Mouse (Mus musculus) small intestine, adult 2 months (tissue): ENCODE data around the gene Dcx. TPM values are rescaled to one million over a fixed set of nuclear protein-coding genes. Genes with fewer than 3 reads are reported as not detected.

Experiments used
- H3K27ac ChIP-seq: fragments of 200-500 bp; 2 replicates; pipeline ENCODE4 v1.5.1; 2012; ENCODE audit warnings: low read depth, low read length, control low read depth, inconsistent platforms; ENCODE audit not compliant: insufficient read depth
- H3K27me3 ChIP-seq: fragments of 200-500 bp; 2 replicates; pipeline ENCODE4 v1.6.1; 2012; ENCODE audit warnings: mild to moderate bottlenecking, moderate library complexity, low read length, inconsistent platforms; ENCODE audit not compliant: control insufficient read depth, insufficient read depth
- H3K36me3 ChIP-seq: fragments of 200-500 bp; 2 replicates; pipeline ENCODE4 v1.6.1; 2012; ENCODE audit warnings: mild to moderate bottlenecking, low read length, control low read depth, inconsistent platforms; ENCODE audit not compliant: control insufficient read depth, insufficient read depth
- H3K4me1 ChIP-seq: fragments of 200-500 bp; 2 replicates; pipeline ENCODE4 v1.6.1; 2012; ENCODE audit warnings: low read length, inconsistent platforms, mixed read lengths; ENCODE audit not compliant: control insufficient read depth, insufficient read depth, insufficient read length
- H3K4me3 ChIP-seq: fragments of 200-500 bp; 2 replicates; pipeline ENCODE4 v1.5.1; 2012; ENCODE audit warnings: low read depth, mild to moderate bottlenecking, control low read depth, inconsistent platforms, low read length, moderate library complexity
- CTCF ChIP-seq: fragments of 200-500 bp; IDR thresholded peaks from 2 replicates; pipeline ENCODE4 v1.5.1; 2012; ENCODE audit warnings: low read depth, mild to moderate bottlenecking, control low read depth, inconsistent platforms, low read length, moderate library complexity, mixed read lengths; ENCODE audit not compliant: insufficient replicate concordance, insufficient read length; ENCODE audit errors: extremely low read depth
- POLR2A ChIP-seq: fragments of 200-500 bp; IDR thresholded peaks from 2 replicates; pipeline ENCODE4 v1.6.1; 2012; ENCODE audit warnings: low read depth, mild to moderate bottlenecking, control low read depth, inconsistent platforms, low read length, moderate library complexity
- WGBS: fragments of 180-500 bp; shearing (Covaris S2); methylation state at CpG from one replicate; pipeline ENCODE4 v1.1.7; 2018; 5-methylcytosine and 5-hydroxymethylcytosine counted together
- polyA plus RNA-seq: library from polyadenylated mRNA; depleted of rRNA; stranded (reverse); fragments of >200 nt; gene quantifications from 2 replicates; pipeline ENCODE4 v1.2.3, GENCODE M21; 2012; rRNA removed

Dcx gene
- polyA plus RNA-seq, 1 experiment, result not detected

GRCm38 (mm10) chrX:143826521-143826920, 106.6 kb downstream of the Dcx start:
- Histone ChIP-seq H3K36me3 (no peaks in the 10 kb centered on the region), H3K4me1 (no peaks in the 10 kb centered on the region), H3K27ac (no peak overlapping the region), H3K4me3 (no peak overlapping the region), H3K27me3 (no peaks in the 10 kb centered on the region)
- WGBS, result 30% methylated on average over 4 of the region's 4 CpGs
- TF ChIP-seq POLR2A (no peak), CTCF (no peak)

GRCm38 (mm10) chrX:143818961-143819360, 114.2 kb downstream of the Dcx start:
- WGBS, result 91% methylated on average over 2 of the region's 2 CpGs
- no peaks in the 10 kb centered on the region for H3K27me3 ChIP-seq
- no peak overlapping the region for H3K4me3 ChIP-seq
- no peaks in the 10 kb centered on the region for H3K4me1 ChIP-seq
- no peaks in the 10 kb centered on the region for H3K36me3 ChIP-seq
- no peak for TF ChIP-seq POLR2A
- no peak for TF ChIP-seq CTCF
- H3K27ac ChIP-seq, result no peak overlapping the region

- TF ChIP-seq CTCF, result no peak
- TF ChIP-seq POLR2A, result no peak
- Histone ChIP-seq H3K4me1 (no peaks in the 10 kb centered on the region), H3K27me3 (no peaks in the 10 kb centered on the region), H3K27ac (no peak overlapping the region), H3K36me3 (no peaks in the 10 kb centered on the region), H3K4me3 (no peak overlapping the region)
- 53% methylated on average over 1 of the region's 1 CpGs for WGBS
These were observed 117.2 kb downstream of the Dcx start for GRCm38 (mm10) chrX:143815948-143816347.

Other genes with a start within 250 kb of the Dcx start
- 0.19 TPM in 1 of 2 replicates, not detected in the other for gene Capn6, start 105.9 kb downstream of the Dcx start, polyA plus RNA-seq
- gene A730046J19Rik, start 220.4 kb upstream of the Dcx start, polyA plus RNA-seq, result not detected in 2 replicates